Mouse (Mus musculus) midbrain, postnatal 0 days (tissue): ENCODE results near the gene Rab44. TPM values are rescaled to one million over a fixed set of nuclear protein-coding genes. Genes with fewer than 3 reads are reported as not detected.

Experiments used
- ATAC-seq: fragments of 200-750 bp; cut with Nextera tagmentation; 2 replicates; pipeline ENCODE4 v1.8.0; 2017; ENCODE audit warnings: moderate number of reproducible peaks, mild to moderate bottlenecking, moderate TSS enrichment, moderate library complexity; ENCODE audit not compliant: low FRiP score
- DNase-seq: peaks from one replicate; pipeline ENCODE4 v3.0.0-alpha.2; 2015; ENCODE audit warnings: low spot score
- H3K27ac ChIP-seq: fragments of 300-500 bp; sonication (generic); 2 replicates; pipeline ENCODE4 v1.5.1; 2014; ENCODE audit warnings: low read depth, mild to moderate bottlenecking, low read length, mixed read lengths
- H3K27me3 ChIP-seq: fragments of 300-500 bp; sonication (generic); 2 replicates; pipeline ENCODE4 v1.6.1; 2014; ENCODE audit warnings: low read length, control low read depth, mixed read lengths; ENCODE audit not compliant: insufficient read depth
- H3K36me3 ChIP-seq: fragments of 300-500 bp; sonication (generic); 2 replicates; pipeline ENCODE4 v1.6.1; 2014; ENCODE audit warnings: low read length, control low read depth, mixed read lengths; ENCODE audit not compliant: insufficient read depth
- H3K4me1 ChIP-seq: fragments of 300-500 bp; sonication (generic); 2 replicates; pipeline ENCODE4 v1.6.1; 2014; ENCODE audit warnings: mild to moderate bottlenecking, control low read depth, antibody characterized with exemption, low read length, mixed read lengths; ENCODE audit not compliant: insufficient read depth
- H3K4me2 ChIP-seq: fragments of 300-500 bp; sonication (generic); 2 replicates; pipeline ENCODE4 v1.6.1; 2014; ENCODE audit warnings: low read depth, mild to moderate bottlenecking, low read length, mixed read lengths; ENCODE audit not compliant: poor library complexity, severe bottlenecking
- H3K4me3 ChIP-seq: fragments of 300-500 bp; sonication (generic); 2 replicates; pipeline ENCODE4 v1.5.1; 2014; ENCODE audit warnings: low read depth, mild to moderate bottlenecking, low read length, moderate library complexity
- H3K9ac ChIP-seq: fragments of 300-500 bp; sonication (generic); replicated peaks from 2 replicates; pipeline ENCODE4 v1.6.1; 2014; ENCODE audit warnings: mild to moderate bottlenecking, low read length, moderate library complexity, mixed read lengths; ENCODE audit not compliant: poor library complexity, severe bottlenecking
- H3K9me3 ChIP-seq: fragments of 300-500 bp; sonication (generic); 2 replicates; pipeline ENCODE4 v1.6.1; 2016; ENCODE audit warnings: low read length, control low read depth
- CTCF ChIP-seq: IDR thresholded peaks from 2 replicates; pipeline ENCODE4 v1.5.1; 2016; ENCODE audit warnings: antibody characterized with exemption, mild to moderate bottlenecking
- WGBS: fragments of 180-500 bp; shearing (Covaris S2); extraction: QIAGEN DNeasy Blood & Tissue Kit; methylation state at CpG from one replicate; pipeline ENCODE4 v1.1.7; 2014; 5-methylcytosine and 5-hydroxymethylcytosine counted together
- polyA plus RNA-seq: library from polyadenylated mRNA; unstranded; fragments of >200 nt; fragmentation: Nextera tagmentation; extraction: Ambion mirVana; gene quantifications from 2 replicates; pipeline ENCODE4 v1.2.1, GENCODE M21; 2015
- total RNA-seq: library from RNA; depleted of rRNA; stranded (reverse); fragments of >200 nt; gene quantifications from 2 replicates; pipeline ENCODE4 v1.2.3, GENCODE M21; 2014

Gene Rab44
- total and polyA plus RNA-seq, 2 experiments from 2014 or later: not detected

DNA sequence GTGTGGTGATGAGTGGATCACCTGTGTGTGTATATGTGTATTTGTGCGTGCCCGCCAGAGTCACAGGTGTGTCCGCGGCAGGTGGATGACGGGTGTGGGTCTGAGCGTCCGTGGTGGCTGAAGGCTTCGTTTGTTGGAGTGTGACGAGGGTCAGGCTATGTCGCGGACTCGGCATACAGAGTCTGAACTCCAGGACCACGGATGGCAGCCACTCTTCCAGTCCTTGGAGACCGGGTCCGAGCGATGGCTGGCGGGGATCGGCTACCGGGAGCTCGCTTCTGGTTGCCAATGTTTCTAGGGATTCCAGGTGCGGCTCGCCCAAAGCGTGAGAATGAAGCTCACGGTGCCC lies 20.0 kb upstream of the Rab44 start:
- Histone ChIP-seq H3K4me3 (peak overlapping the region; percentile 71), H3K27me3 (no peaks in the 10 kb centered on the region), H3K27ac (peak overlapping the region; percentile 81), H3K36me3 (peaks cover 8% of the 10 kb centered on the region), H3K4me2 (peak overlapping the region; percentile 84), H3K9ac (peak overlapping the region; percentile 81), H3K4me1 (no peaks in the 10 kb centered on the region), H3K9me3 (no peaks in the 10 kb centered on the region)
- TF ChIP-seq CTCF: no peak
- under 1% methylated on average over 24 of the region's 24 CpGs for WGBS
- DNase-seq: no peak
- no peak for ATAC-seq

DNA sequence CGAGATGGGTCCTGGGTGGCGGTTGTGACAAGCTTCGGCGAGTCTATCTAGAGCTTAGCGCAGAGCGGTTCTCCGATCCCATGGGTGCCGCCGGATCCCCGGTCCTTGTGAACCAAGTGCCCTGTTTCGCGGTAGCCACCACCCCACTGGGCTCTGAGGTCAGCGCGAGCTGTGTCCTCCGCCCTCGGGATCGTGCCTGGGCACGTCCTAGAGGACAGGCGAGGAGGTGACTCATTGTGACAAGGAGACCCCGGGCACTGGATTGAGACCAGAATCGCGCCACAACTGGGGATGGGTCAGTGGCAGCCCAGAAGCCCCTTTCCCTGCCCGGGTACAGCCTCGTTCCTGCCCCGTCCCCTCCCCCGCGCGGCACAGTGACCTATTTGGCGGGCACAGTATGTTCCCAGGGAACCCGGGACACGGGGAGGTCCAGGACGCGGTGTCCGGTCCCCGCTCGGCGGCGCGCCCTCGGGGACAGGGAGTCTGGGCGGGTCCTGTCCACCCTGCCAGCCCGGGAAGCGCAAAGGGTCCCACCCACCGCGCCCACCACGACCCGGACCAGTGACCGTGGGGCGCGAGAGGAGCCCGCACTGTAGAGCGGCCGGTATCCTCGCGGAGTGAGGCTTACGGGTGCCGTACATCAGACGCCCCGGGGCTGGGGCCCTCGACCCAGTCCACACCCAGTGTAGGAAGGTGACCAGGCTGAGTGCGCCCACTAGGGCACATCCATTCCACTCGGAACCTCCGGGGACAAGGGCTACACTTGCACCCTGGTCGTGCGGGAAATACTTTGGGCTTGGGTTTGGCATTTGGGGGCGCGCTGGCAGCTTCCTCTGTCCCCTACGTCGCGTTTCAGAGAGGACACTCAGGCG lies 19.4 kb upstream of the Rab44 start:
- peak; percentile 28 for DNase-seq
- H3K4me2 ChIP-seq: peak overlapping the region; percentile 84
- no peaks in the 10 kb centered on the region for H3K4me1 ChIP-seq
- peak overlapping the region; percentile 71 for H3K4me3 ChIP-seq
- peak overlapping the region; percentile 81 for H3K9ac ChIP-seq
- no peaks in the 10 kb centered on the region for H3K9me3 ChIP-seq
- TF ChIP-seq CTCF: peak; percentile 24; the same call in 1 of the 2 replicates
- H3K27ac ChIP-seq: peak overlapping the region; percentile 81
- peaks cover 12% of the 10 kb centered on the region for H3K36me3 ChIP-seq
- peak; percentile 59 for ATAC-seq
- no peaks in the 10 kb centered on the region for H3K27me3 ChIP-seq
- WGBS: under 1% methylated on average over 69 of the region's 71 CpGs

DNA sequence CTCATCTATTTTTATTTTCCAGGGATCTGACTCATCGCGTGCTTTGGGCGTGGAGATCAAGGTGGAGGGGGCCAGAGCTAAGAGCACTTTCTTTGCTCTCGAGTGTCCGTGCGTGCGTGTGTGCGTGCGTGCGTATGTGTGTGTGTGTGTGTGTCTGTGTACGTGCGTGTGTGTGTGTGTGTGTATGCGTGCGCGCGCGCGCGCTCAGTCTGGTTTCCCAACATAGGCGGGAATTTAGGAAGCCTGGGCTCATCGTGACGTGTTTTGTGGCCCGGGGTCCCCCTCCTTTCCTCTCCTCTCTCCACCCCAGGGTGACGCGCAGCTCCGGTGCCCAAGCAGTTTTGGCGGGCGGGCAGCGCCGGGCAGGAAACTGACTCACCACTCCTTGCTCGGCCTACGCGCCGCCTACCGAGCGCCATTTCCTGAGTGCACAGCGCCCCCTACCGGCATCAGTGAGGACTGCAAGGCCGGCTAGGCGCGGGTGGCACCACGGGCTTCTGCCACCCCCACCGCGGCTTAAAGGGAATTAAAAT lies 18.7 kb upstream of the Rab44 start:
- ATAC-seq: peak; percentile 89
- Histone ChIP-seq H3K36me3 (peaks cover 19% of the 10 kb centered on the region), H3K4me2 (peak overlapping the region; percentile 84), H3K9ac (peak overlapping the region; percentile 81), H3K4me1 (no peaks in the 10 kb centered on the region), H3K27me3 (no peaks in the 10 kb centered on the region), H3K27ac (peak overlapping the region; percentile 81), H3K9me3 (no peaks in the 10 kb centered on the region), H3K4me3 (peak overlapping the region; percentile 71)
- DNase-seq: peak; percentile 97
- peak; percentile 100 for TF ChIP-seq CTCF
- WGBS: under 1% methylated on average over 44 of the region's 44 CpGs

DNA sequence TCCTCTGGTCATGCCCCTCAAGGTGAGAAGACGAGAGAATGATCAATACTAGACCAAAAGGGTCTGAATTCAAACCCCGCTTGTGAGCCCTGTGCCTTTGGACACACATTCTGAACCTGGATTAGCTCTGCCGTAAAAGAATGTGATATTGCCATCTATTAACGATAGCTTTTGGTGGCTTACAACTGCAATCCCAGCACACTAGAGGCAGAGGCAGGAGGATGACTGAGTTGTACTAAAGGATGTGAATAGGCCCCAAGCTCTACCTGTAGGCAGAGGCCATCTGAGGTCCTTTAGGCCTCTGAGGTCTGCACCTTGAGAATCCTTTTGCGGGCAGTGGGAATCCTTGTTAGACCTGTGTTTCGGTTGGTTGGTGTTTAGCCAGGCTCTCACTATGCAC lies 17.7 kb upstream of the Rab44 start:
- DNase-seq: no peak
- Histone ChIP-seq H3K27me3 (no peaks in the 10 kb centered on the region), H3K9ac (no peak overlapping the region), H3K4me3 (no peak overlapping the region), H3K4me2 (no peak overlapping the region), H3K4me1 (no peaks in the 10 kb centered on the region), H3K27ac (no peak overlapping the region), H3K9me3 (no peaks in the 10 kb centered on the region), H3K36me3 (peaks cover 23% of the 10 kb centered on the region)
- ATAC-seq: no peak
- WGBS: 90% methylated on average over 6 of the region's 6 CpGs
- TF ChIP-seq CTCF: no peak

DNA sequence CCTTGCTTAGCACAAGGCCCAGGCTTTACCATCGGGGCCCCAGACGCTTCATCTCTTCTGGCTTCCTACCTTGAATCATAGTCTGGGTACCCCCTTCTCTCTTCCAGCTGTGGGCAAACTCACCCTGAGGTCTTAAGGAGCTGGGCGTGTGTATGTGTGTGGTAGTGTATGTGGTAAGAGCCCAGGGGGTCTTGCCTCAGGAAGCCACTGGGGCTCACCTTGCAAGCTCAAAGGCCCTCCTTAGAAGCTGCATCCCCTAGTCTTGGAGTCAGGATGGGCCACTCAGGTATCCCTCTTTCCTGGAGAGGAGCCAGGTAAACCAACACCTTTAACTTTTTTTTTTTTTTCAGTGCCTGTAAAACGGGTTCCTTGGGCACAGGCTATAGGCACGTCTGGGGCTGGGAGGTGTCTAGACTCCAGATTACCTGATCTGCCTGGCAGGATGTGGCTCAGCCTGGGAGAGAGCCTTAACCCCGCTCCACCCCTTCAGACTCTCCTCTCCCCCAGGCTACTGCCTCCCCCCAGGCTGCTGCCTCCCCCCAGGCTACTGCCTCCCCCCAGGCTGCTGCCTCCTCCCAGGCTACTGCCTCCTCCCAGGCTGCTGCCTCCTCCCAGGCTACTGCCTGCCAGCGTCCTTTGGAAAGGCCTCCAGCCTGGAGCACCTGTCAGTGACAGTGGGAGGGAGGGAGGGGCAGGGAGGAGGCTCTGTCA lies 16.9 kb upstream of the Rab44 start:
- Histone ChIP-seq H3K27me3 (no peaks in the 10 kb centered on the region), H3K9ac (no peak overlapping the region), H3K4me2 (no peak overlapping the region), H3K27ac (no peak overlapping the region), H3K36me3 (peaks cover 23% of the 10 kb centered on the region), H3K4me1 (no peaks in the 10 kb centered on the region), H3K4me3 (no peak overlapping the region), H3K9me3 (no peaks in the 10 kb centered on the region)
- WGBS: 67% methylated on average over 7 of the region's 7 CpGs
- ATAC-seq (no peak), DNase-seq (no peak)
- TF ChIP-seq CTCF: no peak

DNA sequence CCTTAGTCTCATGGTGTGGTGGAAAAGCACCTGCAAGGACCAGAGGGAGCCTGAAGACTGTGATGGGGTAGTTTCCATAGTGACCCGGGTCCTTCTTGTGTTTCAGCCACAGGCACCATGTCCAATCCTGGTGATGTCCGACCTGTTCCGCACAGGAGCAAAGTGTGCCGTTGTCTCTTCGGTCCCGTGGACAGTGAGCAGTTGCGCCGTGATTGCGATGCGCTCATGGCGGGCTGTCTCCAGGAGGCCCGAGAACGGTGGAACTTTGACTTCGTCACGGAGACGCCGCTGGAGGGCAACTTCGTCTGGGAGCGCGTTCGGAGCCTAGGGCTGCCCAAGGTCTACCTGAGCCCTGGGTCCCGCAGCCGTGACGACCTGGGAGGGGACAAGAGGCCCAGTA lies 15.7 kb upstream of the Rab44 start:
- H3K36me3 ChIP-seq: peaks cover 23% of the 10 kb centered on the region
- H3K27ac ChIP-seq: no peak overlapping the region
- H3K9ac ChIP-seq: no peak overlapping the region
- no peak for TF ChIP-seq CTCF
- no peaks in the 10 kb centered on the region for H3K9me3 ChIP-seq
- H3K4me3 ChIP-seq: no peak overlapping the region
- no peaks in the 10 kb centered on the region for H3K4me1 ChIP-seq
- no peak for ATAC-seq
- no peak for DNase-seq
- H3K27me3 ChIP-seq: no peaks in the 10 kb centered on the region
- WGBS: 95% methylated on average over 24 of the region's 24 CpGs
- H3K4me2 ChIP-seq: no peak overlapping the region
